Mouse (Mus musculus) kidney, postnatal 0 days (tissue): ENCODE results near the gene Mcrs1. TPM values are rescaled to one million over a fixed set of nuclear protein-coding genes. Genes with fewer than 3 reads are reported as not detected.

Source experiments
- ATAC-seq: fragments of 200-750 bp; cut with Nextera tagmentation; replicated peaks from 2 replicates; pipeline ENCODE4 v1.8.0; 2017; ENCODE audit warnings: low read depth, moderate number of reproducible peaks, moderate TSS enrichment, moderate library complexity; ENCODE audit not compliant: low FRiP score
- DNase-seq: peaks from one replicate; pipeline ENCODE4 v3.0.0-alpha.2; 2016; ENCODE audit warnings: low spot score
- H3K27ac ChIP-seq: fragments of 300-500 bp; sonication (generic); 2 replicates; pipeline ENCODE4 v1.5.1; 2014; ENCODE audit warnings: mild to moderate bottlenecking
- H3K27me3 ChIP-seq: fragments of 300-500 bp; sonication (generic); 2 replicates; pipeline ENCODE4 v1.6.1; 2014; ENCODE audit warnings: low read length, mixed read lengths; ENCODE audit not compliant: insufficient read depth
- H3K36me3 ChIP-seq: fragments of 300-500 bp; sonication (generic); 2 replicates; pipeline ENCODE4 v1.6.1; 2014; ENCODE audit warnings: low read length, mixed read lengths; ENCODE audit not compliant: insufficient read depth
- H3K4me1 ChIP-seq: fragments of 300-500 bp; sonication (generic); replicated peaks from 2 replicates; pipeline ENCODE4 v1.6.1; 2014; ENCODE audit warnings: antibody characterized with exemption, low read length, mixed read lengths; ENCODE audit not compliant: insufficient read depth
- H3K4me2 ChIP-seq: fragments of 300-500 bp; sonication (generic); 2 replicates; pipeline ENCODE4 v1.6.1; 2014; ENCODE audit warnings: mild to moderate bottlenecking, low read length, moderate library complexity, mixed read lengths
- H3K4me3 ChIP-seq: fragments of 300-500 bp; sonication (generic); replicated peaks from 2 replicates; pipeline ENCODE4 v1.5.1; 2014; ENCODE audit warnings: low read depth, low read length
- H3K9ac ChIP-seq: fragments of 300-500 bp; sonication (generic); 2 replicates; pipeline ENCODE4 v1.6.1; 2014; ENCODE audit warnings: low read depth, low read length
- H3K9me3 ChIP-seq: fragments of 300-500 bp; sonication (generic); replicated peaks from 2 replicates; pipeline ENCODE4 v1.6.1; 2016; ENCODE audit warnings: low read length, inconsistent platforms, mixed read lengths
- CTCF ChIP-seq: IDR thresholded peaks from 2 replicates; pipeline ENCODE4 v1.5.1; 2016; ENCODE audit warnings: antibody characterized with exemption, low read depth, mild to moderate bottlenecking, moderate library complexity
- WGBS: fragments of 180-500 bp; shearing (Covaris S2); extraction: QIAGEN DNeasy Blood & Tissue Kit; methylation state at CpG from one replicate; pipeline ENCODE4 v1.1.7; 2014; 5-methylcytosine and 5-hydroxymethylcytosine counted together
- polyA plus RNA-seq: library from polyadenylated mRNA; unstranded; fragments of >200 nt; fragmentation: Nextera tagmentation; extraction: Ambion mirVana; gene quantifications from 2 replicates; pipeline ENCODE4 v1.2.1, GENCODE M21; 2015

Gene Mcrs1
- polyA plus RNA-seq, 1 experiment from 2014 or later: 135 TPM

DNA sequence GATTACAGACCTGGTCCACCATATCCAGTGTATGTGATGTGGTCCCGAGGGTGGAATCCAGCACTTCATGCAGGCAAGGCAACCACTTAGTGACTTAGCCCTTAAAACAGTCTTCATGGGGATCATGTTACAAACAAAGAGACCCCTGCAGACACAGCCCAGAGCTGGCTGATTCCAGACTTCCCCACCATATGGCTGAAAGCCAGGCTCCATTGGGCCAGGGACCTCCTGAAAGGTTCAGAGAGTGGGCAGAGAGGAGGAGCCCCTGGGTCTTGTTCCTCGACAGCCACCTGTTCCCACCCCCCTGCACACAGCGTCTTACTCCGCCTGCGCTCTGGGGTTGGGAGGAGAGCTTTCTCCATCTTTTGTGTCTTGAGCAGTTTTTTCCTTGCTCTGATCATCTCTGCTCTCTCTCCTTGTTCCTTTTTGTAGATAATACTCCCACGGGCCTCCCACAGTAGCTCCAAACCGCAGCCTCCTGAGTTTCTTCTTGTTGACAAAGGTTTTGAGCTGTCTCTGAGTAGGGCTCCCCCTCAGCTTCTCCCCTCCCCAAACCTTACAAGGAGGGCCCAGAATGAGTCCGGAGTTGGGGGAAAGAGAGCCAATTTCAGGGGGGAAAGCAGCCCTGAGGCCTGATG, 30.3 kb downstream of the Mcrs1 start:
- DNase-seq (no peak), ATAC-seq (no peak)
- Histone ChIP-seq H3K36me3 (no peaks in the 10 kb centered on the region), H3K4me2 (no peak overlapping the region), H3K9ac (no peak overlapping the region), H3K4me1 (peaks cover 23% of the 10 kb centered on the region; the same call in 1 of the 2 replicates), H3K9me3 (no peaks in the 10 kb centered on the region), H3K4me3 (no peak overlapping the region), H3K27me3 (peaks cover 52% of the 10 kb centered on the region), H3K27ac (no peak overlapping the region)
- WGBS: 10% methylated on average over 8 of the region's 8 CpGs
- no peak for TF ChIP-seq CTCF

DNA sequence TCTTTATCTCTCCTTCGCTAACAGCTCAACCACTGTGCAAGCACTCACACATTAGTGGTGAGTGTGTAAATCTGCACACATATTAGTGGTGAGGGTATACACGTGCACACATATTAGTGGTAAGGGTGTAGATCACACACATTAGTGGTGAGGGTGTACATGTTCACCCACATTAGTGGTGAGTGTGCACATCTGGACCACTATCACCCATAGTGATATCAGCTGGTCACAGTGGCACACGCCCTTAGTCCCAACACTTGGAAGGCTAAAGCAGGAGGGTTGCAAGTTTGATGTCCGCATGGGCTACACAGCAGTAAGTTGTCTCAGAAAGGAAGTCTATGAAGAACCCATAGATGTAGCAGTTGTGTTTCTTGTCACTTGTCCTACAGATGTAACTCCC, 34.1 kb downstream of the Mcrs1 start:
- Histone ChIP-seq H3K9me3 (no peaks in the 10 kb centered on the region), H3K27ac (no peak overlapping the region), H3K4me2 (no peak overlapping the region), H3K27me3 (peaks cover 26% of the 10 kb centered on the region; the same call in 1 of the 2 replicates), H3K36me3 (peaks cover 7% of the 10 kb centered on the region; the same call in 1 of the 2 replicates), H3K9ac (no peak overlapping the region), H3K4me1 (no peaks in the 10 kb centered on the region), H3K4me3 (no peak overlapping the region)
- WGBS: 91% methylated on average over 4 of the region's 4 CpGs
- DNase-seq: no peak
- no peak for TF ChIP-seq CTCF
- ATAC-seq: no peak

DNA sequence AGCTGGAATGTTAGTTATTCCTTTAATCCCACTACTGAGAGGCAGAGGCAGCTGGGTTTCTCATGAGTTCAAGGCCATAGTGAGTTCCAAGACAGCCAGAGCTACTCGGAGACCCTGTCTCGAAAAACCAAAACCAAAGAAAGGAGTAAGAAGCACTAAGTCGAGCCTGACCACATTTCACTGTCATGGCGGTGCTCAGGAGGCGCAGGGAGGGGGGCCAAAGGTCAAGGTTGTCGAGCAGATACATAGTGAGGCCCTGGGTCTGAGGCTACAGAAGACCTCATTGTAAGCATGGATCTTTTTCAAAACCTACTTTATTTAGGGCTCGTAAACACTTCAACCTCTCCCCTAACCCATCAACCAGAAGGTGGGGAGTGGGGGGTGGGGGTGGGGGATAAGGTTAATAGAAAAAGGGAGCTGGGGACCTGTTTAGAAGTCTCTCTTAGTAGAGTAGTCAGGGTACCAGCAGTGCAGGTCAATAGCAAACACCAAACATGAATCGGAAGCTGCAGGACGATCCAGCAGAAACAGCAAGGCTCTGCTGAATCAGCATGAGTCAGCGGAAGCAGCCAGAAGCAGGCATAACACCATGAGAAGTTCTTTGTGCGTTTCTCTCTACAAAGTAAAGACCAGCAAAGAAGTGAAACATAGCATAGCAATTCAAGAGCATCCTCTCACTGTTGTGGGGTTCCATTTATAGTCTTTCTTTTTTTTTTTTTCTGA, 35.9 kb downstream of the Mcrs1 start:
- no peaks in the 10 kb centered on the region for H3K9me3 ChIP-seq
- no peak overlapping the region for H3K4me2 ChIP-seq
- no peak overlapping the region for H3K9ac ChIP-seq
- peaks cover 11% of the 10 kb centered on the region; the same call in 1 of the 2 replicates for H3K27me3 ChIP-seq
- no peak overlapping the region for H3K27ac ChIP-seq
- H3K4me3 ChIP-seq: no peak overlapping the region
- peaks cover 24% of the 10 kb centered on the region for H3K36me3 ChIP-seq
- DNase-seq: no peak
- ATAC-seq: no peak; the same call in 1 of the 2 replicates
- TF ChIP-seq CTCF: no peak
- 83% methylated on average over 11 of the region's 11 CpGs for WGBS
- H3K4me1 ChIP-seq: no peaks in the 10 kb centered on the region

DNA sequence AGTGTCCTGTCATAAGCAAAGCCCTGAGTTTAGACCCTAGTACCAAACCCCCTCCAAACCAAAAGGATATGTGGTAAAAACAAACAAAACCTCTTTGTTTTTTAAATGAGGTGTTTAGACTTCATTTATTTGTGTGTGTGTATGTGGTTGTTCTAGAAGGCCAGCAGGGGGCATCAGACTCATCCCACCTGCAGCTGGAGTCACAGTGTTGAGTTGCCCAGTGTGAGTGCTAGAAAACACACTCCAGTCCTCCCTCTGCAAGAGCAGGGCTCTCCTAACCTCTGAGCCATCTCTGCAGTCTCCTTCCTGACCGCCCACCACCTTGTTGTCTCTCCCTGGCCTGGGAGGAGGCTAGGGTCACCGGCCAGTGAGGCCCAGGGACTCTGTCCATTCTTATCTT, 36.8 kb downstream of the Mcrs1 start:
- no peak overlapping the region for H3K4me2 ChIP-seq
- ATAC-seq (no peak), DNase-seq (peak; percentile 25)
- 83% methylated on average over 2 of the region's 2 CpGs for WGBS
- peaks cover 6% of the 10 kb centered on the region; the same call in 1 of the 2 replicates for H3K27me3 ChIP-seq
- no peak overlapping the region for H3K4me3 ChIP-seq
- peak; percentile 64 for TF ChIP-seq CTCF
- H3K9ac ChIP-seq: no peak overlapping the region
- H3K27ac ChIP-seq: no peak overlapping the region
- no peaks in the 10 kb centered on the region for H3K4me1 ChIP-seq
- H3K9me3 ChIP-seq: no peaks in the 10 kb centered on the region
- peaks cover 32% of the 10 kb centered on the region for H3K36me3 ChIP-seq

DNA sequence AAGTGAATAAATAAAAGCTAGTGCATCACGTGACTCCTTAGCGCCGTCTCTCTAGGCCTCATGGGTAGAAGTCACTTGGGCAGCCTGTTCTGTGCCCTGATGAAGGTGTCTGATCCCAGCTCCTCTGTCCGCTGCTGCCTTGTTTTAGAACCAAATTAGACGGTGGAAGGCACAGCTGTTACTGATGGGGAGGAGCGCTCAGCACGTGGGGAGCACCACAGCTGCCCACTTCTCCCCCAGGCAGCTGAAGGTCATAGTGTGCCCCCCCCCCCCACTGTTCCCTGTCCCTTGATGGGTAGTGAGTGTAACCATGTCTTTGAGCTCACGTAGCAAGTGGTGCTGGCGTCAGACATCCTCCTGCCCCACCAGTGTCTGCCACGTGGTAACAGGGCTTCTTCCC, 38.6 kb downstream of the Mcrs1 start:
- DNase-seq (no peak), ATAC-seq (no peak)
- 87% methylated on average over 10 of the region's 10 CpGs for WGBS
- no peak overlapping the region for H3K4me3 ChIP-seq
- no peaks in the 10 kb centered on the region for H3K4me1 ChIP-seq
- no peak overlapping the region for H3K9ac ChIP-seq
- no peak overlapping the region for H3K4me2 ChIP-seq
- H3K27me3 ChIP-seq: no peaks in the 10 kb centered on the region
- H3K27ac ChIP-seq: no peak overlapping the region
- H3K36me3 ChIP-seq: peaks cover 41% of the 10 kb centered on the region
- no peak for TF ChIP-seq CTCF
- no peaks in the 10 kb centered on the region for H3K9me3 ChIP-seq

DNA sequence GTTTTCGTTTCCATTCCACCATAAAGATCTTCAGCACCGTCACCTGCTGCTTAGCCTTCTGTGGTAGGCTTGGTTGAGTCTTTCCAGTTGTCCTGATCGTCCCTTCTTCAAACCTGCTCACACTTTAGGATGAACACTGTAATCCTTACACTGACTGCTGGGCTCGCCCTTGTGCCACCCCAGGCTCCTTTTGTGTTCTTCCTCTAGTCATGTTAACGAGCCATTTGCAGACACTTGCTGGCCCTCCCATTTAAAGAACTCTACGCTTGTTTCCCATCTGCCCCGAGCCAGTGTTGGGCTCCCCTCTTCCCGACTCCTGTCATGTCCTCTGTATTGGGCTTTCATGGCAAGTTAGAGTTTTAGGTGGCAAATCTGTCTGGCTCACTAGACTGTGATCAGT, 45.8 kb downstream of the Mcrs1 start:
- DNase-seq (no peak), ATAC-seq (no peak)
- no peak overlapping the region for H3K4me2 ChIP-seq
- no peak for TF ChIP-seq CTCF
- no peak overlapping the region for H3K9ac ChIP-seq
- H3K36me3 ChIP-seq: peaks cover 40% of the 10 kb centered on the region
- no peaks in the 10 kb centered on the region for H3K9me3 ChIP-seq
- H3K27me3 ChIP-seq: no peaks in the 10 kb centered on the region
- no peak overlapping the region for H3K4me3 ChIP-seq
- H3K4me1 ChIP-seq: no peaks in the 10 kb centered on the region
- H3K27ac ChIP-seq: no peak overlapping the region
- 71% methylated on average over 8 of the region's 8 CpGs for WGBS
